ENCODE assay signal across 8 mouse cellular contexts in the genomic region with DNA sequence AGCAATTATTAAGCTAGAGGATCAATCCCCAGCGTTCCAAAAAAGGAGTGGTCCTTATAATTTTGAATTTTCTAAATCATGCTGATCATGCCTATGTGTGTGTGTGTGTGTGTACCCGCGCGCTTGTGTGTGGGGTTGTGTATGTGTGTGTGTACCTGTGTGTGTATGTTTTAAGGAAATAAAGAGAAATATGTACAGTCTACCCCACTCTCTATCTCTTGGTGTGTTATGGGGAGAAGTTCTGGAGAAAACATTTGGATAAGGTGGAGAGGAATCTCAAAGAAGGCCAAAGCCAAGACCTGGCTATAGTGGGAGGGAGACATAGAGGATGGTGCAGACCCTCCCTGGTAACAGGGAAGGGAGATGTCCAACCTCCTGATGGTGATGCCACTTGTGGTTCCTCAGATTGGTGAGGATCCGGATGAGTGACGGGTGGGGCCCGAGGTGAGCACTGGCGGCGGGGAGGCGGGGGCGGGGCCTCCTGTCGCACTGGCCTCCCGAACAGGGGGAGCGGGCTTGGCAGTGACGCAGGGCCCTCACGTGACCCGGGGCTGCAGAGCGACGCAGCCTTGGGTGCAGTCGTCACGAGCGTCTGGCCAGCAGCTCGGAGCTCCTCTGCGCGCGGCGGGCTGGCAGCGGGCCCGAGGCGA. TPM values are rescaled to one million over a fixed set of nuclear protein-coding genes. Genes with fewer than 3 reads are reported as not detected.
DNase-seq lines count a peak whose midpoint lies in the region; ATAC-seq lines count a peak whose summit lies in the region.
"Not testable (repeated sequence)": the region's sequence is repeated elsewhere in the genome, so short reads cannot be mapped to it uniquely, and the experiment has no call there.

A gene (plus strand): TSS at position 511 of the 650 bp plus-strand sequence.

- ATAC-seq in embryonic facial prominence, embryonic 11.5 days (replicated peaks; ENCODE audit: insufficient number of reproducible peaks, low FRiP score, low TSS enrichment, low read depth) = peak; percentile 97
- ATAC-seq in intestine, embryonic 16.5 days = peak; percentile 95

- not testable (repeated sequence) for H3K36me3 ChIP-seq in embryonic facial prominence, embryonic 11.5 days (replicated peaks; ENCODE audit: control insufficient read depth, insufficient read depth, low read depth, low read length); intestine, embryonic 16.5 days (ENCODE audit: control insufficient read depth, insufficient read depth, low read length)

- not testable (repeated sequence) for H3K4me1 ChIP-seq in embryonic facial prominence, embryonic 11.5 days (ENCODE audit: control insufficient read depth, insufficient read depth, low read length); intestine, embryonic 16.5 days (ENCODE audit: control insufficient read depth, insufficient read depth, low read length)

- peak within 1 kb of the TSS; percentile 43 for H3K4me3 ChIP-seq in embryonic facial prominence, embryonic 11.5 days (ENCODE audit: low read depth, low read length)
- peak within 1 kb of the TSS; percentile 47 for H3K4me3 ChIP-seq in intestine, embryonic 16.5 days (ENCODE audit: low read length)

- H3K27me3 ChIP-seq in embryonic facial prominence, embryonic 11.5 days (ENCODE audit: control insufficient read depth, insufficient read depth, low read length); intestine, embryonic 16.5 days (replicated peaks; ENCODE audit: control insufficient read depth, insufficient read depth, low read length): not testable (repeated sequence)

- peak within 1 kb of the TSS; percentile 44 for H3K9ac ChIP-seq in embryonic facial prominence, embryonic 11.5 days (replicated peaks; ENCODE audit: low read length)
- H3K9ac ChIP-seq in intestine, embryonic 16.5 days (ENCODE audit: low read depth, low read length) = peak within 1 kb of the TSS; percentile 63

- 32% methylated on average over 11 of the region's 30 CpGs for WGBS in embryonic facial prominence, embryonic 11.5 days
- WGBS in intestine, embryonic 16.5 days = 69% methylated on average over 4 of the region's 30 CpGs

- DNase-seq in adrenal gland, adult (ENCODE audit: inconsistent age in 2 of 2, low spot score in 1 of 2) = peak; percentile 70 to 80
- peak; percentile 10 for DNase-seq in embryonic facial prominence, embryonic 11.5 days (ENCODE audit: low spot score)
- DNase-seq in heart, adult 18-20 months = peak; percentile 18 to 41
- DNase-seq in left cerebral cortex, postnatal 10 days (ENCODE audit: extremely low spot score in 1 of 2, low spot score in 2 of 2) = peak; percentile 42 to 63
- DNase-seq in lung, postnatal 36 days = peak; percentile 53
- DNase-seq in retina, embryonic 14.5 days (ENCODE audit: low spot score) = peak; percentile 51
- DNase-seq in thymus, postnatal 4 days = peak; percentile 68

- H3K4me2 ChIP-seq in embryonic facial prominence, embryonic 11.5 days (ENCODE audit: low read depth, low read length) = peak within 1 kb of the TSS; percentile 29
- H3K4me2 ChIP-seq in intestine, embryonic 16.5 days (ENCODE audit: low read depth, low read length) = peak within 1 kb of the TSS; percentile 45

- intact Hi-C loops in left cerebral cortex, postnatal 10 days (cut with DNase I) = not testable (repeated sequence)

- not testable (repeated sequence) for H3K9me3 ChIP-seq in embryonic facial prominence, embryonic 11.5 days (replicated peaks; ENCODE audit: control insufficient read depth, low read length); intestine, embryonic 16.5 days (ENCODE audit: control insufficient read depth, low read length)

- H3K27ac ChIP-seq in embryonic facial prominence, embryonic 11.5 days (replicated peaks; ENCODE audit: low read depth, low read length); intestine, embryonic 16.5 days (ENCODE audit: low read length): not testable (repeated sequence)

RNA-seq across cellular contexts. Expression of the gene that starts here (rescaled TPM):
- polyA plus RNA-seq in embryonic facial prominence, embryonic 11.5 days (2014; fragmentation: Nextera tagmentation; extraction: Ambion mirVana) = 720 and 723 TPM in 2 replicates
- 10 to 100 TPM in 1 of 2 experiments, 1 to 10 TPM in 1; 6.0 to 10.9 TPM for total RNA-seq in heart, adult 18-20 months (2021)
- 355 and 360 TPM in 2 replicates for polyA plus RNA-seq in intestine, embryonic 16.5 days (2015; fragmentation: Nextera tagmentation; extraction: Ambion mirVana)
- 100 to 1,000 TPM; 401 to 439 TPM for total RNA-seq in left cerebral cortex, postnatal 10 days (2021)

Comparison
In these comparisons a context has a peak if more than half of its experiments do, and no peak if none do; other contexts are left out.
1. RNA of the gene that starts here (total RNA-seq): 401 to 439 TPM in left cerebral cortex, postnatal 10 days; 6.0 to 10.9 TPM in heart, adult 18-20 months; every median in the first group is over 10 times any median in the second.
2. DNase-seq: peak in every context shown above with its lines; median percentile 75 in adrenal gland, adult; 68 in thymus, postnatal 4 days; 53 in lung, postnatal 36 days; 52 in left cerebral cortex, postnatal 10 days; 51 in retina, embryonic 14.5 days; 30 in heart, adult 18-20 months; 10 in embryonic facial prominence, embryonic 11.5 days.